Mouse (Mus musculus): ENCODE measurements at regions not wholly inside any gene's neighbourhood (a gene's known extent, or its start where the extent isn't known, plus 50 kb on each side); places are given as distances from the start of the nearest gene placed in this dataset.

GRCm38 (mm10) chr11:111347562-111347961 is 281.6 kb downstream of the Kcnj2 start:
- TF ChIP-seq POLR2A (IDR thresholded peaks at IDR 0.05; ENCODE audit: extremely low read depth, insufficient read depth, low read length) (no peak), CTCF (IDR thresholded peaks at IDR 0.05; ENCODE audit: low read depth, low read length) (no peak)
- Histone ChIP-seq H3K4me1 (ENCODE audit: control insufficient read depth, insufficient read depth, low read length) (no peaks in the 10 kb centered on the region), H3K4me3 (ENCODE audit: insufficient read depth, low read depth, low read length) (no peak overlapping the region), H3K27ac (replicated peaks; ENCODE audit: insufficient read depth, low read depth, low read length) (no peak overlapping the region), H3K79me2 (ENCODE audit: control insufficient read depth, insufficient read depth, low read length) (no peaks in the 10 kb centered on the region), H3K9ac (ENCODE audit: low read depth, low read length) (no peak overlapping the region), H3K27me3 (ENCODE audit: control insufficient read depth, insufficient read depth, low read length) (no peaks in the 10 kb centered on the region), H3K36me3 (ENCODE audit: control insufficient read depth, insufficient read depth, low read length) (no peaks in the 10 kb centered on the region)
- no peak for DNase-seq (ENCODE audit: extremely low read depth, low read depth, low spot score)
- WGBS: 57% methylated on average over 1 of the region's 1 CpGs

- Histone ChIP-seq H3K27me3 (ENCODE audit: control insufficient read depth, insufficient read depth, low read length) (no peaks in the 10 kb centered on the region), H3K9ac (ENCODE audit: low read depth, low read length) (no peak overlapping the region), H3K4me3 (ENCODE audit: insufficient read depth, low read depth, low read length) (no peak overlapping the region), H3K79me2 (ENCODE audit: control insufficient read depth, insufficient read depth, low read length) (no peaks in the 10 kb centered on the region), H3K27ac (replicated peaks; ENCODE audit: insufficient read depth, low read depth, low read length) (no peak overlapping the region), H3K4me1 (ENCODE audit: control insufficient read depth, insufficient read depth, low read length) (no peaks in the 10 kb centered on the region), H3K36me3 (ENCODE audit: control insufficient read depth, insufficient read depth, low read length) (no peaks in the 10 kb centered on the region)
- TF ChIP-seq POLR2A (IDR thresholded peaks at IDR 0.05; ENCODE audit: extremely low read depth, insufficient read depth, low read length) (no peak), CTCF (IDR thresholded peaks at IDR 0.05; ENCODE audit: low read depth, low read length) (no peak)
- 70% methylated on average over 4 of the region's 4 CpGs for WGBS
- no peak for DNase-seq (ENCODE audit: extremely low read depth, low read depth, low spot score)
Measured at GRCm38 (mm10) chr11:111350028-111350427, 284.1 kb downstream of the Kcnj2 start.

- WGBS: 93% methylated on average over 1 of the region's 1 CpGs
- TF ChIP-seq CTCF (IDR thresholded peaks at IDR 0.05; ENCODE audit: low read depth, low read length): no peak
- TF ChIP-seq POLR2A (IDR thresholded peaks at IDR 0.05; ENCODE audit: extremely low read depth, insufficient read depth, low read length): no peak
Measured at GRCm38 (mm10) chr11:111363363-111363762, 297.4 kb downstream of the Kcnj2 start.

GRCm38 (mm10) chr11:111377165-111377564 is 311.2 kb downstream of the Kcnj2 start:
- H3K27me3 ChIP-seq (ENCODE audit: control insufficient read depth, insufficient read depth, low read length): no peaks in the 10 kb centered on the region
- no peaks in the 10 kb centered on the region for H3K36me3 ChIP-seq (ENCODE audit: control insufficient read depth, insufficient read depth, low read length)
- no peak overlapping the region for H3K27ac ChIP-seq (replicated peaks; ENCODE audit: insufficient read depth, low read depth, low read length)
- no peak overlapping the region for H3K9ac ChIP-seq (ENCODE audit: low read depth, low read length)
- H3K4me1 ChIP-seq (ENCODE audit: control insufficient read depth, insufficient read depth, low read length): no peaks in the 10 kb centered on the region
- no peak for DNase-seq (ENCODE audit: extremely low read depth, low read depth, low spot score)
- no peak overlapping the region for H3K4me3 ChIP-seq (ENCODE audit: insufficient read depth, low read depth, low read length)
- 76% methylated on average over 4 of the region's 4 CpGs for WGBS
- no peaks in the 10 kb centered on the region for H3K79me2 ChIP-seq (ENCODE audit: control insufficient read depth, insufficient read depth, low read length)
- TF ChIP-seq CTCF (IDR thresholded peaks at IDR 0.05; ENCODE audit: low read depth, low read length) (no peak), POLR2A (IDR thresholded peaks at IDR 0.05; ENCODE audit: extremely low read depth, insufficient read depth, low read length) (no peak)

More at GRCm38 (mm10) chr11:111363363-111363762, 297.4 kb downstream of the Kcnj2 start:
- H3K9ac ChIP-seq (ENCODE audit: low read depth, low read length): no peak overlapping the region
- H3K36me3 ChIP-seq (ENCODE audit: control insufficient read depth, insufficient read depth, low read length): no peaks in the 10 kb centered on the region
- H3K27me3 ChIP-seq (ENCODE audit: control insufficient read depth, insufficient read depth, low read length): no peaks in the 10 kb centered on the region
- H3K79me2 ChIP-seq (ENCODE audit: control insufficient read depth, insufficient read depth, low read length): no peaks in the 10 kb centered on the region
- no peak overlapping the region for H3K4me3 ChIP-seq (ENCODE audit: insufficient read depth, low read depth, low read length)
- H3K27ac ChIP-seq (replicated peaks; ENCODE audit: insufficient read depth, low read depth, low read length): no peak overlapping the region
- H3K4me1 ChIP-seq (ENCODE audit: control insufficient read depth, insufficient read depth, low read length): no peaks in the 10 kb centered on the region; the same call in 1 of the 2 replicates
- no peak for DNase-seq (ENCODE audit: extremely low read depth, low read depth, low spot score)

- H3K27me3 ChIP-seq (ENCODE audit: control insufficient read depth, insufficient read depth, low read length): no peaks in the 10 kb centered on the region
- H3K36me3 ChIP-seq (ENCODE audit: control insufficient read depth, insufficient read depth, low read length): no peaks in the 10 kb centered on the region
- H3K4me1 ChIP-seq (ENCODE audit: control insufficient read depth, insufficient read depth, low read length): no peaks in the 10 kb centered on the region
- WGBS: 74% methylated on average over 3 of the region's 3 CpGs
- no peak for DNase-seq (ENCODE audit: extremely low read depth, low read depth, low spot score)
- no peak overlapping the region for H3K27ac ChIP-seq (replicated peaks; ENCODE audit: insufficient read depth, low read depth, low read length)
- TF ChIP-seq CTCF (IDR thresholded peaks at IDR 0.05; ENCODE audit: low read depth, low read length) (no peak), POLR2A (IDR thresholded peaks at IDR 0.05; ENCODE audit: extremely low read depth, insufficient read depth, low read length) (no peak)
- no peaks in the 10 kb centered on the region for H3K79me2 ChIP-seq (ENCODE audit: control insufficient read depth, insufficient read depth, low read length)
- H3K4me3 ChIP-seq (ENCODE audit: insufficient read depth, low read depth, low read length): no peak overlapping the region
- no peak overlapping the region for H3K9ac ChIP-seq (ENCODE audit: low read depth, low read length)
Measured at GRCm38 (mm10) chr11:111379842-111380241, 313.9 kb downstream of the Kcnj2 start.

- 82% methylated on average over 1 of the region's 1 CpGs for WGBS
Measured at GRCm38 (mm10) chr11:111398706-111399105, 332.7 kb downstream of the Kcnj2 start.

More at GRCm38 (mm10) chr11:111398706-111399105, 332.7 kb downstream of the Kcnj2 start:
- no peak overlapping the region for H3K27ac ChIP-seq (replicated peaks; ENCODE audit: insufficient read depth, low read depth, low read length)
- DNase-seq (ENCODE audit: extremely low read depth, low read depth, low spot score): no peak
- no peak overlapping the region for H3K9ac ChIP-seq (ENCODE audit: low read depth, low read length)
- H3K36me3 ChIP-seq (ENCODE audit: control insufficient read depth, insufficient read depth, low read length): no peaks in the 10 kb centered on the region
- no peaks in the 10 kb centered on the region for H3K79me2 ChIP-seq (ENCODE audit: control insufficient read depth, insufficient read depth, low read length)
- no peak overlapping the region for H3K4me3 ChIP-seq (ENCODE audit: insufficient read depth, low read depth, low read length)
- H3K27me3 ChIP-seq (ENCODE audit: control insufficient read depth, insufficient read depth, low read length): peaks cover 5% of the 10 kb centered on the region; the same call in 1 of the 2 replicates
- TF ChIP-seq CTCF (IDR thresholded peaks at IDR 0.05; ENCODE audit: low read depth, low read length): no peak
- no peak for TF ChIP-seq POLR2A (IDR thresholded peaks at IDR 0.05; ENCODE audit: extremely low read depth, insufficient read depth, low read length)
- H3K4me1 ChIP-seq (ENCODE audit: control insufficient read depth, insufficient read depth, low read length): no peaks in the 10 kb centered on the region
